Mouse (Mus musculus) brain, embryonic 14.5 days (tissue): Measurements from ENCODE around the gene Smchd1.

ENCODE experiments used
- CTCF ChIP-seq: fragments of 200-500 bp; IDR thresholded peaks from 2 replicates; pipeline ENCODE4 v1.5.1; 2012; ENCODE audit warnings: inconsistent platforms, mild to moderate bottlenecking, moderate library complexity, borderline replicate concordance; ENCODE audit not compliant: insufficient read depth, insufficient read length; ENCODE audit errors: extremely low read depth
- POLR2A ChIP-seq: fragments of 200-500 bp; IDR thresholded peaks from 2 replicates; pipeline ENCODE4 v1.6.1; 2012; ENCODE audit warnings: mild to moderate bottlenecking, inconsistent platforms, borderline replicate concordance; ENCODE audit not compliant: poor library complexity, insufficient read depth, insufficient read length, severe bottlenecking; ENCODE audit errors: extremely low read depth

GRCm38 (mm10) chr17:71303444-71303843, 171.7 kb downstream of the Smchd1 start:
- TF ChIP-seq CTCF = no peak
- TF ChIP-seq POLR2A = no peak
